Mouse (Mus musculus) kidney, postnatal 0 days (tissue): ENCODE measurements around the gene Rpl37a. TPM values are rescaled to one million over a fixed set of nuclear protein-coding genes. Genes with fewer than 3 reads are reported as not detected.

Experiments used
- ATAC-seq: fragments of 200-750 bp; cut with Nextera tagmentation; replicated peaks from 2 replicates; pipeline ENCODE4 v1.8.0; 2017; ENCODE audit warnings: low read depth, moderate number of reproducible peaks, moderate TSS enrichment, moderate library complexity; ENCODE audit not compliant: low FRiP score
- DNase-seq: peaks from one replicate; pipeline ENCODE4 v3.0.0-alpha.2; 2016; ENCODE audit warnings: low spot score
- H3K27ac ChIP-seq: fragments of 300-500 bp; sonication (generic); 2 replicates; pipeline ENCODE4 v1.5.1; 2014; ENCODE audit warnings: mild to moderate bottlenecking
- H3K27me3 ChIP-seq: fragments of 300-500 bp; sonication (generic); 2 replicates; pipeline ENCODE4 v1.6.1; 2014; ENCODE audit warnings: low read length, mixed read lengths; ENCODE audit not compliant: insufficient read depth
- H3K36me3 ChIP-seq: fragments of 300-500 bp; sonication (generic); 2 replicates; pipeline ENCODE4 v1.6.1; 2014; ENCODE audit warnings: low read length, mixed read lengths; ENCODE audit not compliant: insufficient read depth
- H3K4me1 ChIP-seq: fragments of 300-500 bp; sonication (generic); replicated peaks from 2 replicates; pipeline ENCODE4 v1.6.1; 2014; ENCODE audit warnings: antibody characterized with exemption, low read length, mixed read lengths; ENCODE audit not compliant: insufficient read depth
- H3K4me2 ChIP-seq: fragments of 300-500 bp; sonication (generic); 2 replicates; pipeline ENCODE4 v1.6.1; 2014; ENCODE audit warnings: mild to moderate bottlenecking, low read length, moderate library complexity, mixed read lengths
- H3K4me3 ChIP-seq: fragments of 300-500 bp; sonication (generic); replicated peaks from 2 replicates; pipeline ENCODE4 v1.5.1; 2014; ENCODE audit warnings: low read depth, low read length
- H3K9ac ChIP-seq: fragments of 300-500 bp; sonication (generic); 2 replicates; pipeline ENCODE4 v1.6.1; 2014; ENCODE audit warnings: low read depth, low read length
- H3K9me3 ChIP-seq: fragments of 300-500 bp; sonication (generic); replicated peaks from 2 replicates; pipeline ENCODE4 v1.6.1; 2016; ENCODE audit warnings: low read length, inconsistent platforms, mixed read lengths
- CTCF ChIP-seq: IDR thresholded peaks from 2 replicates; pipeline ENCODE4 v1.5.1; 2016; ENCODE audit warnings: antibody characterized with exemption, low read depth, mild to moderate bottlenecking, moderate library complexity
- WGBS: fragments of 180-500 bp; shearing (Covaris S2); extraction: QIAGEN DNeasy Blood & Tissue Kit; methylation state at CpG from one replicate; pipeline ENCODE4 v1.1.7; 2014; 5-methylcytosine and 5-hydroxymethylcytosine counted together
- polyA plus RNA-seq: library from polyadenylated mRNA; unstranded; fragments of >200 nt; fragmentation: Nextera tagmentation; extraction: Ambion mirVana; gene quantifications from 2 replicates; pipeline ENCODE4 v1.2.1, GENCODE M21; 2015

Gene Rpl37a
- polyA plus RNA-seq, 1 experiment from 2014 or later: 2,839 TPM

DNA sequence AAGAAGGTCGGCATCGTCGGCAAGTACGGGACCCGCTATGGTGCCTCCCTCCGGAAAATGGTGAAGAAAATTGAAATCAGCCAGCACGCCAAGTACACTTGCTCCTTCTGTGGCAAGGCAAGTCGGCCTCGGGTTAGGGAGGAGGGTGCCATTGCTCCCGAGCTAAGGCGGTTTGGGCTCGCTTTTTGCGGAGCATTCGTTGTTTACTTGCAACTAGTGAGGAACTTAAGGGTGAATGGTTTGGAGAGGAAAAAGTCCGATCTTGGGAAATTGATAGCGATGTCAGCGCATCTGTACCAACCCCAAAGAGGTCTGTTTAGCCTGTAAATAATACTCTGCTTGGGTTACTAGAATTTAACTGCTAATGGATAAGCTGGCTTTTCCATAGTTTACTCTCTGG lies 594 bp downstream of the Rpl37a start:
- H3K9me3 ChIP-seq: no peaks in the 10 kb centered on the region
- WGBS: 1% methylated on average over 17 of the region's 17 CpGs
- peak overlapping the region; percentile 82 for H3K27ac ChIP-seq
- peaks cover 8% of the 10 kb centered on the region; the same call in 1 of the 2 replicates for H3K4me1 ChIP-seq
- ATAC-seq: 0 out of 2 replicates have a peak, but pooled peaks have one; percentile 1
- TF ChIP-seq CTCF: no peak
- H3K27me3 ChIP-seq: no peaks in the 10 kb centered on the region
- peaks cover 9% of the 10 kb centered on the region for H3K36me3 ChIP-seq
- peak overlapping the region; percentile 71 for H3K4me3 ChIP-seq
- H3K4me2 ChIP-seq: peak overlapping the region; percentile 66
- peak overlapping the region; percentile 75 for H3K9ac ChIP-seq
- DNase-seq: peak; percentile 40

DNA sequence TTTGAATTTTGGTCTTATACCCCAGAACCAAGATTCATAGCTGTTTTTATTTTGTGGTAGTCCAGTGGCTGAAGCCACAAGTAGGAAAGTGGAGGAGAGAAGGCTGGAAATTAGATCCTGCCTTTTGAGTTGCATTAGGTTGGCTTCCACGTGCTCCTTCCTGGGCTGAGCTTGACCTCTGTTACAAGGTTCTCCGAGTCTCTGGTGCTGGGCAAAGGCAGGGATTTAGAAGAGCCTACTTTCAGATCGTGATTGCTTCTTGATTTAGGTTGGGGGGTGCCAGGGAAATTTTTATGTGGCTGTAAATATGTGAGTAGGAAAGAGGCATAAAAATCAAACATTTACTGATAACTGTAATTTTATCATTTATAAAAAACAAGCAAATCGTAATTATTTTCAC lies 3.5 kb downstream of the Rpl37a start:
- Histone ChIP-seq H3K4me3 (no peak overlapping the region), H3K27ac (no peak overlapping the region)

DNA sequence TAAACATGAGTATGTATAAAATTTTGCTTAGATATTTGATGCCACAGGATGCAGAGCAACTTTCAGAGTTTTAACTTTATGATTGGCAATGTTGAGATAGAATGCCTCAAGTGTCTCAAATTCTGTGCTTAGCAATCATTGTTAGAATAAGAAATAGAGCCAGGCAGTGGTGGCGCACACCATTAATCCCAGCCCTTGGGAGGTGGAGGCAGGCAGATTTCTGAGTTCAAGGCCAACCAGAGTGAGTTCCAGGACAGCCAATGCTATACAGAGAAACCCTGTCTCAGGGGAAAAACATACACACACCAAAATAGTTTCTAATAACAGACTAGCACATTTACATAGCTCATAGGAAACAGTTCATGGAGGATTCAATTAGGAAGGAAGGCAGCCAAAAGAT lies 4.0 kb downstream of the Rpl37a start:
- Histone ChIP-seq H3K27ac (no peak overlapping the region), H3K9ac (no peak overlapping the region), H3K4me3 (no peak overlapping the region), H3K4me2 (no peak overlapping the region), H3K4me1 (peaks cover 8% of the 10 kb centered on the region; the same call in 1 of the 2 replicates), H3K27me3 (no peaks in the 10 kb centered on the region), H3K36me3 (peaks cover 9% of the 10 kb centered on the region), H3K9me3 (no peaks in the 10 kb centered on the region)
- WGBS: 93% methylated on average over 1 of the region's 1 CpGs
- ATAC-seq (no peak), DNase-seq (no peak)
- TF ChIP-seq CTCF: no peak

More for the DNA sequence above, 3.5 kb downstream of the Rpl37a start:
- Histone ChIP-seq H3K27me3 (no peaks in the 10 kb centered on the region), H3K9ac (no peak overlapping the region), H3K4me1 (peaks cover 8% of the 10 kb centered on the region; the same call in 1 of the 2 replicates), H3K9me3 (no peaks in the 10 kb centered on the region), H3K36me3 (peaks cover 9% of the 10 kb centered on the region), H3K4me2 (no peak overlapping the region)
- no peak for ATAC-seq
- no peak for DNase-seq
- WGBS: 43% methylated on average over 4 of the region's 4 CpGs
- no peak for TF ChIP-seq CTCF

DNA sequence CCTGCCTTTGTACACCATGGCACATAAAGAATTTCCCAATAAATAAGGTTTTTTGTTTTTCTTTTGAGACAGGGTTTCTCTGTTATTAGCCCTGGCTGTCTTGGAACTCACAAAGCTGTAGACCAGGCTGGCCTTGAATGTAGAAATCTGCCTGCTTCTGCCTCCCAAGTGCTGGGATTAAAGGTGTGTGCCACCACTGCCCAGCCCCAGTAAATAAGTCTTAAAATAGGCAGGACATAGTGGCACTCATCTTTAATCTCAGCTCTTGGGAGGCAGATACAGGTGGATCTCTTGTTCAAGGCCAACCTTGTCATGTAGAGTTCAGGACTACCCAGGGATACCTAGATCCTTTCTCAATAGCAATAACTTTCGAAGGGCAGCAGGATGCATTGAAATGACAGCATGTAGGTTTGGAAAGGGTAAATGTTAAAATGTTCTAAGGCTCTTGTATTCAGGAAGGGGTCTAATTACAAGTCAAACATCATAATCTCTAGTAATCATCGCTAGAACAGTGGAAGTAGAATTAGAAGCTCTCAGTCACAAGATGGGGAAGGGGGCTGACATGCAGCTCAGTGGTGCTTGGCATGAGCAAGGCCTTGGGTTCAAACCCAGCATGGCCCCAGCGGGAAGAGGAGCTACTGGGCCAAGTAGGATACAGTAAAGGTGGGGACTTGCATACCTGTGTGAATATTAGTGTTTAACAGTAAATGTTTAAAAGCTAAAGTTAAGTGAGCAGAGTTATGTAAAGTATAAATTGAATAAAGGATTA lies 4.7 kb downstream of the Rpl37a start:
- DNase-seq: no peak
- Histone ChIP-seq H3K4me3 (no peak overlapping the region), H3K4me2 (no peak overlapping the region), H3K9me3 (no peaks in the 10 kb centered on the region), H3K36me3 (peaks cover 9% of the 10 kb centered on the region), H3K4me1 (peaks cover 8% of the 10 kb centered on the region; the same call in 1 of the 2 replicates), H3K9ac (no peak overlapping the region), H3K27ac (no peak overlapping the region), H3K27me3 (no peaks in the 10 kb centered on the region)
- 65% methylated on average over 3 of the region's 3 CpGs for WGBS
- no peak for ATAC-seq
- no peak for TF ChIP-seq CTCF

DNA sequence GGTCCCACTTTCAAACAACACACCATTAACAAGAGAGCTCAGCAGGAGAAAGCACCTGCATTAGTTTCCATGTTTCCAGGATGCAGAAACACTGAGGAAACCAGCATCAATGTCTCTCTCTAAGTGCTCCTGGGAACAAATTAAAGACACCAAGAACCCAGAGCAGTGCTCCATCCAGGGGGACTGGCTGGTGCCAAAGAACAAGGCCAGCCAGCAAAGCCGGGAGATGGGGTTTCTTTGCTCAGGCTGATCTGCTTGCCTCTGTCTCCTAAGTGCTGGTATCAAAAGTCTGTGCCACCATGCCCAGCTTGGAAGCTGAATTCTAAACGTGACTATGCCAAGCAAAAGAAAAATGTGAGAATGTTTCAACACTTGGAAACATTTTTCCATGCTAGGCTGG lies 5.3 kb downstream of the Rpl37a start:
- Histone ChIP-seq H3K9me3 (no peaks in the 10 kb centered on the region), H3K27ac (no peak overlapping the region), H3K4me1 (peaks cover 8% of the 10 kb centered on the region; the same call in 1 of the 2 replicates), H3K4me2 (no peak overlapping the region), H3K27me3 (no peaks in the 10 kb centered on the region), H3K4me3 (no peak overlapping the region), H3K9ac (no peak overlapping the region), H3K36me3 (peaks cover 9% of the 10 kb centered on the region)
- DNase-seq (no peak), ATAC-seq (no peak)
- WGBS: 57% methylated on average over 2 of the region's 2 CpGs
- no peak for TF ChIP-seq CTCF

DNA sequence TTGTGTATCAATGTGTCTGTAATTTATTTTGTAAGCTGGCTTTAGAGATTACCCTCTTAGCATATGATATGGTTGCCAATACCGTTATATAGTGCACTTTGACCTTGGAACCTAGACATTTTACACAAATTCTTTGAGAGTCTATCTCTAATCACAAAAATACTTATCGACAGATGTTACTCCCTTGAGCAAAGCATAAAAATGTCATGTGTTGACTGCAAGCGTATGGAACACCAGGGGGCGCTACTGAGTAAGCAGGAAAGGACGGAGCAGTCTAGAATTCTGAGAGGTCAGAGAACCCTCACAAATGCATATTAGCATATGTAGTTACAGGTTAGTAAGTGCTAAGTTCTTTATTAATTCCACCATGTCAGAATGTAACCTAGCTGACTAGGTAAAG lies 5.8 kb downstream of the Rpl37a start:
- peak; percentile 99 for TF ChIP-seq CTCF
- Histone ChIP-seq H3K4me2 (no peak overlapping the region), H3K4me1 (peaks cover 8% of the 10 kb centered on the region; the same call in 1 of the 2 replicates), H3K4me3 (no peak overlapping the region), H3K36me3 (peaks cover 9% of the 10 kb centered on the region), H3K9ac (no peak overlapping the region), H3K27me3 (no peaks in the 10 kb centered on the region), H3K9me3 (no peaks in the 10 kb centered on the region), H3K27ac (no peak overlapping the region)
- ATAC-seq: peak; percentile 44; the same call in 1 of the 2 replicates
- DNase-seq: peak; percentile 93
- 7% methylated on average over 5 of the region's 5 CpGs for WGBS
